Mouse (Mus musculus) embryonic fibroblast, embryonic 13.5 days (primary cell): ENCODE results near the gene Tas1r1.

ENCODE experiments used
- CTCF ChIP-seq: IDR thresholded peaks from 2 replicates; pipeline ENCODE4 v1.5.1; 2011; ENCODE audit warnings: mild to moderate bottlenecking, control low read depth, low read length, moderate library complexity, borderline replicate concordance; ENCODE audit not compliant: insufficient read depth
- POLR2A ChIP-seq: IDR thresholded peaks from 2 replicates; pipeline ENCODE4 v1.6.1; 2011; ENCODE audit warnings: low read depth, mild to moderate bottlenecking, control low read depth, low read length, moderate library complexity

GRCm38 (mm10) chr4:152087211-152088081 lies 49.1 kb upstream of the Tas1r1 start:
- TF ChIP-seq CTCF (no peak), POLR2A (no peak)
